Mouse (Mus musculus) kidney, postnatal 4 days (tissue): ENCODE measurements at regions not wholly inside any gene's neighbourhood (a gene's known extent, or its start where the extent isn't known, plus 50 kb on each side); places are given as distances from the start of the nearest gene placed in this dataset.

Experiments
- DNase-seq, 2 experiments: peaks; one replicate each; pipeline ENCODE4 v3.0.0; 2021; ENCODE audit warnings: mixed read lengths in 2 of 2

DNA sequence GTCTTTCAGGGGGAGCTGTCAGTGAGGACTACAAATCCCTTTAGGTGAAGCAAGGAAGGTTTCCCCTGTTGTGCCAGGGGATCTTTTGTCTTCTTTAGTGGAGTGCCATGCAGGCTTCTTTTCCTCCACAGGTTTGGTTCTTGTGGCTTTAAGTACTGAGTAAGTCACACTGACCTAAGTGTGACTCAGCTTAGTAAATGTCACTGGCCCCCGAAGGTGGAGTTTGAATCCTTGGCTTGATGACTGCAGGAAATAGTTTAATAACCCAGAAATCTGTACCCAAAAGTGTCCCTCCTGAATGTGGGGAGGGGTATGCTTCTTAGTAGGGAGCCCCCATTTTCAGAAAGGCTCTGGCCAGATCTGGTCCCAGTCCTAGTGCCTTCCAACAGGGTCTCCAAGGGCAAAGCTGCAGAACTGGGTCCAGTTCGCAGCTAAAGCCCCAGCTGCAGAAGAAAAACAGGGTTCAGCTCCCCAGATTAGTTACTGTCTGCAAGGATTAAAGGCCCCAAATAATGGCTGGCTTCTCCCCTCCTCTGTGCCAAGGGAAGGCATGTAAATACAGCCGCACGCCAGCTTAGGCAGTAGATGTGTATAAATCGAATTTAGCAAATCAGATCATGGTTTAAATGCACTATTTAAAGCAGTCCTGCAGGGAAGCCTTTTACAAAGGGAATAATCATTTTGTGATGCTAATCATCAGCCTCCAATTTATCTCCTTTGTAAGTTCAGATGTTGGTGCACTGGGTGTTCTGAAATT, 51.6 kb upstream of the Polg start:
- DNase-seq = no peak

DNA sequence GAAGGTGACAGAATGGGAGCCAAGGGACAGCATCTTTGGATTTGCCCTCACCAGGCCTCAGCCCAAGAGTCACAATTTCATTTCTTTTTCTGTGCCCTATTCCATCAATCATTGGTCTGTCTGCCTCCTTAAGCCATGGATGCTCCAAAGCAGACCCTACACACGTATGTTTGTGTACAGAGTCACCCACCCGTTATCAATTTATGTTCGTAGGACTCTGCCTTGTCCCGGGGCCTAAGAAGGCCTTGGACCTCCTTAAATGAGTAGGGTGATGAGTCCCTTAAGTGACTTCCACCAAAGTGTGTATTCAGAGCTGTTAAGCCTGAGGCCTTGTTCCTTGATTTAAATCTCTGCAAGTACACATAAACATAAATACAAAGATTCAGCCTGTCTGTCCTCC, 50.1 kb upstream of the Polg start:
- no peak for DNase-seq
